Mouse (Mus musculus): Measurements from ENCODE around the gene Nutf2.

Nutf2 gene

GRCm38 (mm10) chr8:105855248-105856167 is 4.9 kb upstream of the Nutf2 start:
- peak; percentile 47 for DNase-seq

GRCm38 (mm10) chr8:105856168-105856835 is 4.1 kb upstream of the Nutf2 start:
- no peak for DNase-seq

GRCm38 (mm10) chr8:105858495-105858894 is 1.9 kb upstream of the Nutf2 start:
- peak; percentile 57 for DNase-seq

GRCm38 (mm10) chr8:105859314-105859713 is 1.1 kb upstream of the Nutf2 start:
- DNase-seq, result no peak

GRCm38 (mm10) chr8:105861951-105862350 is 1.6 kb downstream of the Nutf2 start:
- no peak for DNase-seq

- no peak for DNase-seq
Observed at GRCm38 (mm10) chr8:105866364-105867029, 6.1 kb downstream of the Nutf2 start.

GRCm38 (mm10) chr8:105874301-105874700 is 13.9 kb downstream of the Nutf2 start:
- DNase-seq, result no peak

GRCm38 (mm10) chr8:105880754-105881520 is 20.6 kb downstream of the Nutf2 start, which contains the start of gene Edc4:
Gene Edc4 (plus strand): TSS chr8:105880881.
- peak; percentile 90 for DNase-seq

GRCm38 (mm10) chr8:105889756-105890465 is 29.5 kb downstream of the Nutf2 start:
- DNase-seq, result no peak

- DNase-seq, result no peak
Observed at GRCm38 (mm10) chr8:105890870-105891269, 30.5 kb downstream of the Nutf2 start.

- DNase-seq, result peak; percentile 42
Observed at GRCm38 (mm10) chr8:105892432-105892831, 32.1 kb downstream of the Nutf2 start.

- peak; percentile 74 for DNase-seq
Observed at GRCm38 (mm10) chr8:105893339-105893738, 33.0 kb downstream of the Nutf2 start, which contains the start of gene Nrn1l. Gene Nrn1l (plus strand): TSS chr8:105893567.

GRCm38 (mm10) chr8:105897801-105898480 is 37.6 kb downstream of the Nutf2 start:
- DNase-seq, result no peak

- peak; percentile 94 for DNase-seq
Observed at GRCm38 (mm10) chr8:105900180-105900940, 40.0 kb downstream of the Nutf2 start, which contains the start of gene Pskh1. Gene Pskh1 (plus strand): TSS chr8:105900441.

- DNase-seq, result no peak
Observed at GRCm38 (mm10) chr8:105900941-105901616, 40.7 kb downstream of the Nutf2 start.

GRCm38 (mm10) chr8:105919390-105919789 is 59.0 kb downstream of the Nutf2 start:
- DNase-seq, result no peak

GRCm38 (mm10) chr8:105925123-105925522 is 64.7 kb downstream of the Nutf2 start:
- DNase-seq, result no peak

Data from lung, postnatal 36 days (tissue).